Mouse (Mus musculus) G1E (cell line): Measurements from ENCODE around the gene Fam155a.

Source experiments
- CTCF ChIP-seq: IDR thresholded peaks from 2 replicates; pipeline ENCODE4 v1.5.1; 2012; ENCODE audit warnings: low read depth, low read length, inconsistent platforms, mixed read lengths
- GATA1 ChIP-seq: IDR thresholded peaks from 2 replicates; pipeline ENCODE4 v1.6.1; 2012; ENCODE audit warnings: borderline replicate concordance, low read length, inconsistent platforms, mixed read lengths
- GATA2 ChIP-seq: IDR thresholded peaks from 2 replicates; pipeline ENCODE4 v1.6.1; 2012; ENCODE audit warnings: low read depth, low read length, inconsistent platforms, borderline replicate concordance
- POLR2AphosphoS5 ChIP-seq: IDR thresholded peaks from 2 replicates; pipeline ENCODE4 v1.6.1; 2012; ENCODE audit warnings: low read depth, low read length, inconsistent platforms; ENCODE audit not compliant: insufficient replicate concordance
- TAL1 ChIP-seq: conservative IDR thresholded peaks from 2 replicates; pipeline ENCODE4 v1.6.1; 2012; ENCODE audit warnings: low read depth, low read length, inconsistent platforms, mixed read lengths

DNA sequence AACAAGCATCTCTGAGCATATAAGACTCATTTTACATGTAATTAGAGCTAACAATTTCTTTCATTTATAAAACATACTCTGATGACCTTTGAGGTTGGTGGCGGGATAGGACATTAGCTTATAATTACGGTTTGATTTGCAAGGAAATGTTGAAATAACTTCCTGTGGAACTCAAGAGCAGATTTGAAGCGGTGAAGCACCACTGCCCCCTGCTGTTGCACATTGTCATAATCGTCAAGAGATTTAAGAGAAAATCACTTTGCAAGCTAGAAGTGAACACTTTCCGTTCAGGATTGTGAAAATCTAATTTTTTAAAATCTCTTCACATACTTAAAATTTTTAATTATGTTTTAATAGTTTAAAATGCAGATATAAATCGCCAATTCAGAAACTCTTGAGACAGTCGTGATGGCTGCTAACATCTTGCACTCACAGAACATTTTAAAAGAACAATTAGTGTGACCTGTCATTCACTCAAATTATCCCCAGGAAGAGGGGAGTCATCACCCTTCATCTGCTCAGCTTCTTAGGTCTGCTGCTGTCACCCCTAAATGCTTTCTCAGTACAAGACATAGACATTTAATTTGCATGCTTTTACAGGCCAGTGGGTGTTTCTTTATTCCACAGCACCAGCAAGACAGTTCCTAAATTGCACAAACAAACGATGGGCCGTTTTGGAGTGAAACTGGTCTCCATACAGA lies 595.9 kb downstream of the Fam155a start:
- TF ChIP-seq CTCF (no peak), GATA1 (no peak), TAL1 (no peak), POLR2AphosphoS5 (no peak), GATA2 (no peak)
